Mouse (Mus musculus) MEL (cell line): ENCODE measurements around the gene Hmox2. TPM values are rescaled to one million over a fixed set of nuclear protein-coding genes. Genes with fewer than 3 reads are reported as not detected.
"Not testable (repeated sequence)": the region's sequence is repeated elsewhere in the genome, so short reads cannot be mapped to it uniquely, and the experiment has no call there.

Source experiments
- DNase-seq: peaks from one replicate; pipeline ENCODE4 v3.0.0; 2011; ENCODE audit warnings: low read depth, low spot score
- H3K27ac ChIP-seq: 2 replicates; pipeline ENCODE4 v1.5.1; 2012; ENCODE audit warnings: low read depth, mild to moderate bottlenecking, control low read depth, low read length, moderate library complexity; ENCODE audit not compliant: control insufficient read depth
- H3K27me3 ChIP-seq, 2 experiments: fragments of 150-350 bp in 1 of 2; sonication (generic) in 1 of 2; 2 replicates each; pipeline ENCODE4 v1.6.1; 2012; ENCODE audit warnings: low read length in 2 of 2, mild to moderate bottlenecking in 2 of 2, improper control_type of control experiment in 1 of 2, moderate library complexity in 1 of 2; ENCODE audit not compliant: insufficient read depth in 2 of 2, control insufficient read depth in 1 of 2
- H3K36me3 ChIP-seq, 2 experiments: 2 replicates each; pipeline ENCODE4 v1.6.1; 2012 to 2014; ENCODE audit warnings: low read length in 2 of 2, improper control_type of control experiment in 1 of 2, inconsistent platforms in 1 of 2, mild to moderate bottlenecking in 1 of 2; ENCODE audit not compliant: insufficient read depth in 2 of 2, control insufficient read depth in 1 of 2
- H3K4me1 ChIP-seq, 2 experiments: fragments of 150-350 bp in 1 of 2; sonication (generic) in 1 of 2; 2 replicates each; pipeline ENCODE4 v1.6.1; 2012; ENCODE audit warnings: low read length in 2 of 2, improper control_type of control experiment in 1 of 2, mild to moderate bottlenecking in 1 of 2; ENCODE audit not compliant: insufficient read depth in 2 of 2, control insufficient read depth in 1 of 2
- H3K4me3 ChIP-seq, 2 experiments: fragments of 150-350 bp in 1 of 2; sonication (generic) in 1 of 2; 2 replicates each; pipeline ENCODE4 v1.5.1; 2012; ENCODE audit warnings: low read depth in 2 of 2, low read length in 2 of 2, mild to moderate bottlenecking in 2 of 2, moderate library complexity in 2 of 2, control low read depth in 1 of 2, improper control_type of control experiment in 1 of 2; ENCODE audit not compliant: control insufficient read depth in 1 of 2, insufficient read depth in 1 of 2
- H3K79me2 ChIP-seq: 2 replicates; pipeline ENCODE4 v1.6.1; 2012; ENCODE audit warnings: mild to moderate bottlenecking, low read length, moderate library complexity; ENCODE audit not compliant: control insufficient read depth, poor library complexity, insufficient read depth
- H3K9ac ChIP-seq: 2 replicates; pipeline ENCODE4 v1.6.1; 2012; ENCODE audit warnings: low read depth, mild to moderate bottlenecking, control low read depth, low read length, moderate library complexity; ENCODE audit not compliant: control insufficient read depth, poor library complexity, severe bottlenecking
- H3K9me3 ChIP-seq: fragments of 150-350 bp; sonication (generic); replicated peaks from 2 replicates; pipeline ENCODE4 v1.6.1; 2012; ENCODE audit warnings: mild to moderate bottlenecking, low read length, improper control_type of control experiment, moderate library complexity; ENCODE audit not compliant: insufficient read depth
- CHD2 ChIP-seq: IDR thresholded peaks from 2 replicates; pipeline ENCODE4 v1.6.1; 2011; ENCODE audit warnings: low read length, improper control_type of control experiment
- CTCF ChIP-seq, 3 experiments: IDR thresholded peaks in 2 of 3; conservative IDR thresholded peaks in 1 of 3; 2 replicates each; pipeline ENCODE4 v1.5.1; 2011 to 2012; ENCODE audit warnings: low read length in 3 of 3, low read depth in 2 of 3, mild to moderate bottlenecking in 2 of 3, improper control_type of control experiment in 1 of 3, inconsistent platforms in 1 of 3, mixed read lengths in 1 of 3, moderate library complexity in 1 of 3; ENCODE audit not compliant: control insufficient read depth in 1 of 3, insufficient read depth in 1 of 3, poor library complexity in 1 of 3, severe bottlenecking in 1 of 3
- E2F4 ChIP-seq: IDR thresholded peaks from 2 replicates; pipeline ENCODE4 v1.6.1; 2011; ENCODE audit warnings: low read depth, low read length, improper control_type of control experiment, borderline replicate concordance
- EP300 ChIP-seq, 2 experiments: IDR thresholded peaks; 2 replicates each; pipeline ENCODE4 v1.6.1; 2011; ENCODE audit warnings: improper control_type of control experiment in 2 of 2, low read length in 2 of 2, low read depth in 1 of 2, mild to moderate bottlenecking in 1 of 2
- ETS1 ChIP-seq: IDR thresholded peaks from 2 replicates; pipeline ENCODE4 v1.6.1; 2012; ENCODE audit warnings: low read depth, mild to moderate bottlenecking, inconsistent platforms, low read length, improper control_type of control experiment, moderate library complexity
- GATA1 ChIP-seq: IDR thresholded peaks from 2 replicates; pipeline ENCODE4 v1.6.1; 2011; ENCODE audit warnings: low read depth, low read length, improper control_type of control experiment
- HCFC1 ChIP-seq: IDR thresholded peaks from 2 replicates; pipeline ENCODE4 v1.6.1; 2012; ENCODE audit warnings: low read depth, mild to moderate bottlenecking, inconsistent platforms, low read length, improper control_type of control experiment, moderate library complexity
- MAX ChIP-seq: IDR thresholded peaks from 2 replicates; pipeline ENCODE4 v1.6.1; 2011; ENCODE audit warnings: low read length, improper control_type of control experiment
- MXI1 ChIP-seq: IDR thresholded peaks from 2 replicates; pipeline ENCODE4 v1.6.1; 2011; ENCODE audit warnings: mild to moderate bottlenecking, low read depth, low read length, improper control_type of control experiment
- MYB ChIP-seq: IDR thresholded peaks from 2 replicates; pipeline ENCODE4 v1.6.1; 2011; ENCODE audit warnings: mild to moderate bottlenecking, low read depth, low read length, improper control_type of control experiment
- MYC ChIP-seq: IDR thresholded peaks from 2 replicates; pipeline ENCODE4 v1.6.1; 2011; ENCODE audit warnings: low read depth, mild to moderate bottlenecking, low read length, improper control_type of control experiment, moderate library complexity
- NELFE ChIP-seq: IDR thresholded peaks from 2 replicates; pipeline ENCODE4 v1.6.1; 2011; ENCODE audit warnings: low read depth, low read length, improper control_type of control experiment
- NRF1 ChIP-seq: IDR thresholded peaks from 2 replicates; pipeline ENCODE4 v1.6.1; 2014; ENCODE audit warnings: low read depth, mild to moderate bottlenecking, inconsistent platforms, low read length, improper control_type of control experiment, moderate library complexity; ENCODE audit not compliant: poor library complexity, insufficient read depth, severe bottlenecking
- POLR2A ChIP-seq, 2 experiments: IDR thresholded peaks; 2 replicates each; pipeline ENCODE4 v1.6.1; 2011 to 2012; ENCODE audit warnings: low read length in 2 of 2, mild to moderate bottlenecking in 2 of 2, control low read depth in 1 of 2, improper control_type of control experiment in 1 of 2, low read depth in 1 of 2, moderate library complexity in 1 of 2; ENCODE audit not compliant: control insufficient read depth in 1 of 2, insufficient read depth in 1 of 2, poor library complexity in 1 of 2
- POLR2AphosphoS2 ChIP-seq: IDR thresholded peaks from 2 replicates; pipeline ENCODE4 v1.6.1; 2011; ENCODE audit warnings: low read length, improper control_type of control experiment
- POLR2AphosphoS5 ChIP-seq: IDR thresholded peaks from 2 replicates; pipeline ENCODE4 v1.6.1; 2012; ENCODE audit warnings: low read depth, borderline replicate concordance, mild to moderate bottlenecking, inconsistent platforms, low read length, moderate library complexity, mixed read lengths
- RAD21 ChIP-seq: IDR thresholded peaks from 2 replicates; pipeline ENCODE4 v1.6.1; 2011; ENCODE audit warnings: mild to moderate bottlenecking, low read depth, low read length, improper control_type of control experiment
- RCOR1 ChIP-seq: IDR thresholded peaks from 2 replicates; pipeline ENCODE4 v1.6.1; 2012; ENCODE audit warnings: low read depth, mild to moderate bottlenecking, inconsistent platforms, low read length, improper control_type of control experiment
- TAL1 ChIP-seq: IDR thresholded peaks from 2 replicates; pipeline ENCODE4 v1.6.1; 2012; ENCODE audit warnings: mild to moderate bottlenecking, inconsistent platforms, low read length, moderate library complexity, mixed read lengths
- USF1 ChIP-seq: IDR thresholded peaks from 2 replicates; pipeline ENCODE4 v1.6.1; 2014; ENCODE audit warnings: low read depth, mild to moderate bottlenecking, inconsistent platforms, low read length, improper control_type of control experiment, moderate library complexity
- USF2 ChIP-seq, 2 experiments: IDR thresholded peaks; 2 replicates each; pipeline ENCODE4 v1.6.1; 2011 to 2012; ENCODE audit warnings: improper control_type of control experiment in 2 of 2, low read length in 2 of 2, borderline replicate concordance in 1 of 2, inconsistent platforms in 1 of 2, low read depth in 1 of 2, mild to moderate bottlenecking in 1 of 2; ENCODE audit not compliant: insufficient read depth in 1 of 2
- ZC3H11A ChIP-seq: IDR thresholded peaks from 2 replicates; pipeline ENCODE4 v1.6.1; 2012; ENCODE audit warnings: low read depth, mild to moderate bottlenecking, inconsistent platforms, low read length, improper control_type of control experiment
- ZMIZ1 ChIP-seq: IDR thresholded peaks from 2 replicates; pipeline ENCODE4 v1.6.1; 2012; ENCODE audit warnings: low read depth, mild to moderate bottlenecking, inconsistent platforms, low read length, improper control_type of control experiment, moderate library complexity
- ZNF384 ChIP-seq: IDR thresholded peaks from 2 replicates; pipeline ENCODE4 v1.6.1; 2012; ENCODE audit warnings: low read depth, mild to moderate bottlenecking, inconsistent platforms, low read length, improper control_type of control experiment
- polyA plus RNA-seq, 2 experiments: library from polyadenylated mRNA; stranded (reverse) in 1 of 2; unstranded in 1 of 2; fragments of >175 nt in 1 of 2; fragments of >200 nt in 1 of 2; gene quantifications; 2 replicates each; pipeline versions ENCODE4 v1.2.1 to v1.2.4; 2012; ENCODE audit warnings: low replicate concordance in 2 of 2, low read depth in 1 of 2; ENCODE audit not compliant: insufficient read length in 2 of 2, insufficient read depth in 1 of 2, missing spikeins in 1 of 2
- total RNA-seq: library from RNA; depleted of rRNA; stranded (reverse); fragments of 300-350 nt; gene quantifications from 2 replicates; pipeline ENCODE4 v1.2.3, GENCODE M21; 2012

Gene Hmox2
- total and polyA plus RNA-seq, 3 experiments, result 41.5 to 75.0 TPM; not detected in 1

DNA sequence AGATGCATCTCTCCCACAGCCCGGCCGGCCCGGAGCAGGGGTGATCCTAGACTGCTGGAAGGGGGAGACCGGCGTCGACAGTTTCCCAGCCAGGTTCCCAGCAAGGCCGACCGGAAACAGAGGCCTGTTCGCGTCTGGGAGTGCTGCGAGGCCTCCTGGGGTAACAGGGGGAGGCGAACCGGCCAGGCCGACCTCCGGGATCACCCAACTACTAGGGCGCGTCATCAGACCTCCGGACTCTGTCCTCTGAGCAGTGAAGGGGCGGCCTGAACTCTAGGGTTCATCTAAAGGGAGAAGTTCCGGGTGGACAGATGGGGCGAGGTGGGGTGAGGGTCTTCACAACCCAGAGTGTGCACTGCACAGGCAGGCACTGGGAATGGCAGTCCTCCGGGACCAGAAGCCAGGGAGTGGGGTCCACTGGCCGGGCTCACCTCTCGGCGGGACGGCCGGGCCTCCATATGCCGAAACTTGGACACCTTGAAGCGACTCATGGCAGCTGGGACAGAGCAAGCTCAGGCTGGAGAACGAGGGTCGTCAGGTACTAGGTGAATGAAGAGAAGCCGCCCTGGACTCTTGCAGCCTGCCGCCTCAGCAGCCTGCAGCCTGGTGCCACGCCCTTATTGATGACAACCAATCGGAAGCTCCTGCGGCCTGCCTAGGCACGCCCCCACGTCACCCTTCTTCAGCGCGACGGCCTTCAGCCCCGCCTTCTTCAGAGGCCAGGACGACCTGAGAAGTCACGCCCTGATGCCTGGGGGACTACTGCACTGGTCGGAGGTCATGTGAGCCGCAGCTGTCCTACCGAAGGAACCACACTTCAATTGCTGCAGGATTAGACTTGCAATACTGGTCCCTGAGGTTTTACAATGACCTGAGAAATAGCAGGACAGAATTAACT, 46.8 kb upstream of the Hmox2 start, which contains the start of gene Coro7 (continued):
- peak in 1 of 2 experiments; percentile 14; a peak in 1 of 4 replicates for TF ChIP-seq USF2 (IDR thresholded peaks at IDR 0.05; ENCODE audit: borderline replicate concordance in 1 of 2, insufficient read depth in 1 of 2, low read depth in 1 of 2, low read length in 2 of 2)
- no peak for TF ChIP-seq CHD2
- no peak for TF ChIP-seq TAL1
- no peak for TF ChIP-seq MYB
- TF ChIP-seq GATA1, result no peak
- no peak for TF ChIP-seq CTCF (IDR thresholded peaks at IDR 0.05 in 2 of 3, conservative IDR thresholded peaks at IDR 0.05 in 1 of 3; ENCODE audit: control insufficient read depth in 1 of 3, insufficient read depth in 1 of 3, low read depth in 2 of 3, low read length in 3 of 3, poor library complexity in 1 of 3, severe bottlenecking in 1 of 3)
- 0 out of 2 replicates have a peak, but pooled peaks have one; percentile 59 for TF ChIP-seq ZMIZ1
- no peak for TF ChIP-seq ZNF384
- TF ChIP-seq HCFC1, result peak; percentile 37; the same call in 1 of the 2 replicates
- 0 out of 2 replicates have a peak, but pooled peaks have one; percentile 22 for TF ChIP-seq NRF1
- TF ChIP-seq RAD21, result no peak
- TF ChIP-seq EP300 (IDR thresholded peaks at IDR 0.05; ENCODE audit: low read depth in 1 of 2, low read length in 2 of 2), result no peak
- TF ChIP-seq ZC3H11A, result no peak
- TF ChIP-seq POLR2AphosphoS5, result no peak

- H3K9me3 ChIP-seq, H3K9ac ChIP-seq, H3K27me3 ChIP-seq, DNase-seq, H3K4me3 ChIP-seq, H3K27ac ChIP-seq: not testable (repeated sequence)
- peaks cover 2 to 23% of the 10 kb centered on the region in 2 experiments for H3K4me1 ChIP-seq
- H3K79me2 ChIP-seq, result peaks cover 36% of the 10 kb centered on the region
- peaks cover 2 to 38% of the 10 kb centered on the region in 2 experiments for H3K36me3 ChIP-seq
Measured at GRCm38 (mm10) chr16:4680922-4681455, 45.2 kb upstream of the Hmox2 start.

- no peaks in the 10 kb centered on the region for H3K27me3 ChIP-seq
- peak overlapping the region; percentile 95 for H3K27ac ChIP-seq
- H3K4me3 ChIP-seq, result peak overlapping the region; percentile 57 to 76
- peaks cover 2 to 22% of the 10 kb centered on the region in 2 experiments for H3K4me1 ChIP-seq
- H3K9me3 ChIP-seq, result no peaks in the 10 kb centered on the region
- peak; percentile 60 for DNase-seq
- H3K9ac ChIP-seq, result peak overlapping the region; percentile 82
- H3K79me2 ChIP-seq, result peaks cover 41% of the 10 kb centered on the region
- H3K36me3 ChIP-seq, result peaks cover 0 to 42% of the 10 kb centered on the region in 2 experiments; a peak in 3 of 4 replicates
- TF ChIP-seq USF1, result peak; percentile 78
- TF ChIP-seq ZNF384, result peak; percentile 53; the same call in 1 of the 2 replicates
- no peak for TF ChIP-seq EP300 (IDR thresholded peaks at IDR 0.05; ENCODE audit: low read depth in 1 of 2, low read length in 2 of 2)
- peak; percentile 69; the same call in 1 of the 2 replicates for TF ChIP-seq RCOR1
- TF ChIP-seq ETS1, result peak; percentile 44; the same call in 1 of the 2 replicates
- no peak for TF ChIP-seq TAL1
- TF ChIP-seq E2F4, result no peak
- no peak for TF ChIP-seq POLR2A (IDR thresholded peaks at IDR 0.05; ENCODE audit: control insufficient read depth in 1 of 2, insufficient read depth in 1 of 2, low read depth in 1 of 2, low read length in 2 of 2, poor library complexity in 1 of 2)
- no peak for TF ChIP-seq POLR2AphosphoS2
- peak; percentile 83 for TF ChIP-seq MAX
- TF ChIP-seq MYB, result no peak
- TF ChIP-seq MXI1, result peak; percentile 52; the same call in 1 of the 2 replicates
- peak; percentile 79; the same call in 1 of the 2 replicates for TF ChIP-seq MYC
- TF ChIP-seq RAD21, result no peak
- TF ChIP-seq GATA1, result peak; percentile 20; the same call in 1 of the 2 replicates
- no peak for TF ChIP-seq NRF1
- TF ChIP-seq CTCF (IDR thresholded peaks at IDR 0.05 in 2 of 3, conservative IDR thresholded peaks at IDR 0.05 in 1 of 3; ENCODE audit: control insufficient read depth in 1 of 3, insufficient read depth in 1 of 3, low read depth in 2 of 3, low read length in 3 of 3, poor library complexity in 1 of 3, severe bottlenecking in 1 of 3), result no peak
- no peak for TF ChIP-seq NELFE
Measured at GRCm38 (mm10) chr16:4682628-4683179, 43.5 kb upstream of the Hmox2 start.
